Mouse (Mus musculus) spleen, postnatal 36 days (tissue): ENCODE measurements at regions not wholly inside any gene's neighbourhood (a gene's known extent, or its start where the extent isn't known, plus 50 kb on each side); places are given as distances from the start of the nearest gene placed in this dataset.
A peak's percentile ranks its signal among the peaks of the same experiment; 100 is the strongest.

Experiments used
- DNase-seq, 2 experiments: peaks; one replicate each; pipeline ENCODE4 v3.0.0; 2022; ENCODE audit warnings: low spot score in 2 of 2, mixed read lengths in 1 of 2

- DNase-seq, result no peak
Observed at GRCm38 (mm10) chr11:25335667-25336066, 874.9 kb downstream of the 5730522E02Rik start.

GRCm38 (mm10) chr11:25330696-25331095 is 879.9 kb downstream of the 5730522E02Rik start:
- no peak for DNase-seq

GRCm38 (mm10) chr11:25322426-25322825 is 888.1 kb downstream of the 5730522E02Rik start:
- DNase-seq, result no peak

GRCm38 (mm10) chr11:25321494-25321893 is 889.1 kb downstream of the 5730522E02Rik start:
- no peak for DNase-seq

GRCm38 (mm10) chr11:25314645-25315044 is 895.9 kb downstream of the 5730522E02Rik start:
- no peak for DNase-seq

GRCm38 (mm10) chr11:25313879-25314278 is 896.7 kb downstream of the 5730522E02Rik start:
- DNase-seq, result no peak

GRCm38 (mm10) chr11:25313308-25313707 is 897.3 kb downstream of the 5730522E02Rik start:
- no peak for DNase-seq

- DNase-seq, result no peak
Observed at GRCm38 (mm10) chr11:25310754-25311153, 899.8 kb downstream of the 5730522E02Rik start.

- DNase-seq, result peak; percentile 70 to 73
Observed at GRCm38 (mm10) chr11:25301130-25301529, 909.4 kb downstream of the 5730522E02Rik start.

- no peak for DNase-seq
Observed at GRCm38 (mm10) chr11:25288346-25288745, 922.2 kb downstream of the 5730522E02Rik start.

- no peak for DNase-seq
Observed at GRCm38 (mm10) chr11:25287458-25288247, 922.9 kb downstream of the 5730522E02Rik start.

- no peak for DNase-seq
Observed at GRCm38 (mm10) chr11:25269936-25270540, 940.5 kb downstream of the 5730522E02Rik start.

GRCm38 (mm10) chr11:25262906-25263305 is 947.7 kb downstream of the 5730522E02Rik start:
- DNase-seq, result no peak

GRCm38 (mm10) chr11:25259691-25260090 is 950.9 kb downstream of the 5730522E02Rik start:
- DNase-seq, result no peak

- no peak for DNase-seq
Observed at GRCm38 (mm10) chr11:25233360-25233890, 977.1 kb downstream of the 5730522E02Rik start.
